Mouse (Mus musculus) cerebellum, adult 11 months (tissue): ENCODE measurements around the gene Lsr.
"Not testable (repeated sequence)": the region's sequence is repeated elsewhere in the genome, so short reads cannot be mapped to it uniquely, and the experiment has no call there.

Source experiments
- DNase-seq: peaks from one replicate; pipeline ENCODE4 v3.0.0; 2022

Gene Lsr

DNA sequence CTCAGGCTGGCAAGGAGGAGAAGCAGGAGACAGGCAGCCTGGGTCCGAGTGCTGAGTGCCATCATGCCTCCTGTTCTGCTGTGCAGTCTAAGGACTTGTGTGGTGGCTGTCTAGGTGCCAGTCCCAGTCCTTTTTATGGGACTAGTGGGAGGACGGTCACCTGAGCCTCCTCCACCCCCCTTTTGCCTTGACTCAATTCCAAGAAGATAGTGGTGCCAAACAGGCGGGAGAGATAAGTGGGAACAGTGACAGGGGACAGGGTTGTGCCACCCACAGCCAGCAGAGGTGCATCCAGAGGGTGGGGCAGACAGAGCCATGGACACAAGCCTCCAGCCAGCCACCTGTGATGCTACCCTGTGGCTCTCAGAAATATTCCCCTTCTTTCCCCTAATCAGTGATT lies 49.2 kb downstream of the Lsr start:
- no peak for DNase-seq

DNA sequence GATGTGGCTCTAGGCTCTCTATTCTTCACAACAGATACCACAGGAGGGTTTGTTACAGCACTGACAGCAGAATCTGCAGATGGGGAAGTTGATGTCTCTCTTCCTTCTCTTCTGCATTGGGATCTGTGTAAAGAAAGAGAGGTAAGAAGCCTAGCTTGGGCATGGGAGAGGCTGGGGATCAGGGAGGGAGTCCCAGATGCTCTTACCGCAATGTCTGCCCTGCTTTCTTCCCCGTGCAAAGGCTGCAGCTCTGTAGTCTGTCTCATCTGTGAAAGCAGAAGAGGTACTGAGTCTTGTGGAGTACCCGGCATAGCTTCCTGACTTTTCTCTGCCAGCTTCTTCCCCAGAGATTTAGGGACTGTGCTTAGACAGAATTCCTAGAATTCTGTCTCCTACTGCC lies 50.8 kb downstream of the Lsr start:
- DNase-seq, result not testable (repeated sequence)

DNA sequence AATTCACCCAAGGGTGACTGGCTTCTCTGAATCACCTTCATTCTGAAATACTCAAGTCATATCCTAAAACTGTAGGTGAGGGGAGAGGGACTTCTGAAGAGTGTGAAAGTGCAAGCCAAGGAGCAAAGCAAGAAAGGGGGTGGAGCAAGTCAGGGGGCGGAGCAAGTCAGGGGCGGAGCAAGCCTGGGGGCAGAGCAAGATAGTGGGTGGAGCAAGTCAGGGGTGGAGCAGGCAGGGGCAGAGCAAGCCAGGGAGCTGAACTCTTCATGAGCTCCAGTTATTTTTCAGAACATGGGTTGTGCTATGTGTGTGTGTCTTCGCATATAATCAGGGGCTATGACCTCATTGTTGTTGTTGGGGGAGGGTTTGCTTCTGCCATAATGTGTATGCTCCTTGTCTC lies 53.0 kb downstream of the Lsr start:
- DNase-seq, result no peak

DNA sequence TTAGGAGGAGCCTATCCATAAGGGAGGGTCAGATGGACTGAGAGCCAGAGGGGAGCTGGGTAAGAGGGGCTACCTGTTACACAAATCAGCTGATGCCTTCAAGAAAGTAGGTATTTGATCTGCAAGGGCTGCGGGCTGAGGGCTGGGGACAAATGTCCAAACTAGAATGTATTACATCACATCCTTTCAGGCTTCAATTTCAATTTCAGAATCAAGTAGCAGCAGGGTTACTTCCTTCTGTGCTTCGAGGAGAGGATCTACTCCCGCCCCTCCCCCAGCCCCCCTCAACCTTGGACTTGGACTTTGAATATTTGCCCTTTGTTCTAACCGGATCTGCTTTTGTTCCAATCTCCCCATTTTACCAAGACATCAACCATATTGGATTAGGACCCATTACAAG lies 56.0 kb downstream of the Lsr start:
- no peak for DNase-seq

DNA sequence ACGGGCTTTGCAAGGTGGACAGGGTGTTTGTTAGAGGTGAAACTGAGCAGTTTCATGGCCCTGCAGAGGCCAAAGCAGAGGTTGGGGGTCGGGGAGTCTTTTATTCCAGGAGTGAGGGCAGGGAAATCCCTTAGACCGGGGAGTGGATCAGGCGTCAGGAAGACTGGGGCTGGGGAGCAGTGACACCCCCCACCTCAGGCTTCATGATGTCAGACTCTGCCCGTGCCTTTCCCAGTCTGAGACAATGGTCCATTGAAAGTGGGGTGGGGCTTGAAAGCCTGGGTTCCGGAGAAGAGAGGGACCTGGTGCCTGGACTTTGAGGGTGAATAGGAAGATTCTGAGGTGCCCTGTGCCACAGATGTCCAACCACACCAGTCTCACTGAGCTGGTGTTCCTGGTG lies 56.6 kb downstream of the Lsr start:
- no peak for DNase-seq

DNA sequence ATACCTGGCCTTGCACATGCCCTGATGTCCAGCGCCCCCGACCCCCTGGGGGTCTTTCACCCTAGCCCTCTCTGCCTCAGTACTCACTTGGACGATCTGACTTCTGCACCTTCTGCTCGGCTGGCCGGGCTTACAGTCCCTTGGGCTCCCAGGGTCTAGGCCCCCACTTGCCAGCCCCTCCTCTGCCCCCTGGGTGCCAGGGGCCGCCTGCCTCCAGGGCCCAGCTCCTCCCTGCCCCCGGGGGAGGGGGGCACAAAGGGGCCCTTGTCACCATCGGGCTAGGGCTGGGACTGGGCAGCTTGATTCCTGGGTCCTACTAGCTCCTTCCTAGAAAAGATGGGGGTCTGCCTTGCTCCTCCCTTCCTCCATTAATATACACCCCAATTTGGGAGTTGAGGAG lies 58.5 kb downstream of the Lsr start, which contains the start of gene Mag:
Gene Mag, minus strand, starts transcription at position 142 of the 400 bp plus-strand sequence.
- DNase-seq, result peak; percentile 12

DNA sequence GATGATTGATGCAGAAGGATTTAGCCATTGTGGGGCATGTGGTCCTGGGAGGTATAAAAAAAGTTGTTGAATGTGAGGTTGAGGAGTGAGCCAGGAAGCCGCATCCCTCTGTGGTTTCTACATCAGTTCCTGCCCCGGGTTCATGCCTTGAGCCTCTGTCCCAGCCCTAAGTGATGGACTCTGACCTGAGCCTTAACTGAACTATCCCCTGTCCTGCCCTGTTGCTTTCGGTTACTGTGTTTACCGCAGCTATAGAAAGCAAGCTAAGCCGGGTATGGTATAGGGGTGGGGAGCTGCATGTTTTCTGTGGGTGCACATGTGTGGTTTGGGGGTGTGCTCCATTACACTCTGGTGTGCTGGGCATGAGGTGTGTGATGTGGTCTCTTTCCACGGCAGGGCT lies 63.5 kb downstream of the Lsr start:
- DNase-seq, result no peak

DNA sequence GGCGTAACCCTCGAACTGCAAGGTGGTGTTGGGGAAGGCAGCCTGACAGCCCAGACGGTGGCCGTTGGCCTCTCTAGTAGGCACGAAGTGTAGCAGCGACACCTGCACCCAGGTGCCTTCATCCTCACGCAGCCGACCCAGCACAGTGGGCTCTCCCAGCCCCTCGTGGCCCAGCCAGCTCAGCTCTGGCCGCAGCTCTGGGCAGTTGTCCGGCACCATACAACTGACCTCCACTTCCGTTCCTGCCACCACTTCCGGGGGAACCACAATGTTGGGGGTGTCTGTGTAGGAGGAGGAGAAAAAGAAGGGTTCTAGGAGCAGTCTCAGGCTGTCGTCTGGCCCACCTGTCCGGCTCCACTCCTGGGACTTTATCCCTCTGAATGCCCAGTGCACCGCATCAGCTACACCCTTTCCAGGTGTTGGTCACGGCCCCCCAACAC lies 64.3 kb downstream of the Lsr start:
- DNase-seq, result no peak

DNA sequence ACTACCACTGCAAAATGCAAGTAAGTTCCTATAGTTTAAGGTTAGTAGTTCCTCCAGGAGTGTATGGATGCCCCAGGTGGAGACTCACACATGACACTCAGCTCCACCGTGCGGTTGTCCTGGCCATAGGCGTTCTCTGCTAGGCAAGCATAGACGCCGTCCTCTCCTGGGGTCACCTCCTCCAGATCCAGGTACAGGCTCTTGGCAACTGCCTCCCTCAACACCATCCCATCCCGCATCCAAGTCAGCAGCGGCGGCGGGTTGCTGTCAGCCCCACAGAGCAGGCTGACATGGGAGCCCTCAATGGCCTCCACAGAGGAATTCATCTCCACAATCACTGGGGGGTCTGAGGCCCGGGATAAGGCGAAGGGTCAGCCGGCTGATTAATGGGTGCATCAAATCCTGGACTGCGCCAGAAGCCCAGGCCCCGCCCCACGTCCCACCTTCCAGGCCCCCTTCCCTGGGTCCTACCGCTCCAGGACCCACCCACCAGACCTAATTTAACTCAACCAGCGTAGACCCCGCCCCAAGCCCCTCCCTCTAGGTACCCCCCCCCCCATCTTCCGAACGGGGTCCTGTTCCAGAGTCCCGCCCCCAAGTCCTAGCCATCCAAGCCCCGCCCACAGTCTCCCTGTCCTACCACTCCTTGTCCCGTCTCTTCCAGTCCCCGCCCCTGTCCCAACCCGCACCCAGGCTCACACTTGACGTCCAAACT lies 64.8 kb downstream of the Lsr start:
- DNase-seq, result no peak
